Mouse (Mus musculus): ENCODE data around the gene Whrn. TPM values are rescaled to one million over a fixed set of nuclear protein-coding genes. Genes with fewer than 3 reads are reported as not detected.

Whrn gene
- polyA plus RNA-seq, 1 experiment from 2014 or later: 10.4 TPM

- Histone ChIP-seq H3K27ac (no peak overlapping the region), H3K4me3 (no peak overlapping the region), H3K4me1 (peaks cover 10% of the 10 kb centered on the region), H3K4me2 (replicated peaks) (no peak overlapping the region), H3K36me3 (peaks cover 72% of the 10 kb centered on the region), H3K9ac (no peak overlapping the region), H3K9me3 (no peaks in the 10 kb centered on the region), H3K27me3 (no peaks in the 10 kb centered on the region)
- ATAC-seq (ENCODE audit: low FRiP score, low read depth): no peak
- WGBS: 86% methylated on average over 3 of the region's 3 CpGs
Measured at GRCm38 (mm10) chr4:63385253-63385652, 110.5 kb downstream of the Whrn start.

- no peaks in the 10 kb centered on the region for H3K27me3 ChIP-seq
- H3K27ac ChIP-seq: no peak overlapping the region
- no peaks in the 10 kb centered on the region for H3K9me3 ChIP-seq
- peaks cover 78% of the 10 kb centered on the region for H3K36me3 ChIP-seq
- H3K4me1 ChIP-seq: peaks cover 3% of the 10 kb centered on the region
- 89% methylated on average over 4 of the region's 4 CpGs for WGBS
- H3K4me2 ChIP-seq (replicated peaks): no peak overlapping the region
- H3K4me3 ChIP-seq: no peak overlapping the region
- no peak for ATAC-seq (ENCODE audit: low FRiP score, low read depth)
- no peak overlapping the region for H3K9ac ChIP-seq
Measured at GRCm38 (mm10) chr4:63384262-63384661, 111.5 kb downstream of the Whrn start.

- Histone ChIP-seq H3K27ac (no peak overlapping the region), H3K4me3 (no peak overlapping the region), H3K9me3 (no peaks in the 10 kb centered on the region), H3K4me1 (no peaks in the 10 kb centered on the region), H3K9ac (no peak overlapping the region), H3K36me3 (peaks cover 83% of the 10 kb centered on the region), H3K4me2 (replicated peaks) (no peak overlapping the region), H3K27me3 (no peaks in the 10 kb centered on the region)
- ATAC-seq (ENCODE audit: low FRiP score, low read depth): no peak
- 77% methylated on average over 12 of the region's 12 CpGs for WGBS
Measured at GRCm38 (mm10) chr4:63383474-63383873, 112.3 kb downstream of the Whrn start.

- Histone ChIP-seq H3K9ac (no peak overlapping the region), H3K27me3 (no peaks in the 10 kb centered on the region), H3K4me3 (no peak overlapping the region), H3K27ac (no peak overlapping the region), H3K4me1 (no peaks in the 10 kb centered on the region), H3K4me2 (replicated peaks) (no peak overlapping the region), H3K36me3 (peaks cover 85% of the 10 kb centered on the region), H3K9me3 (no peaks in the 10 kb centered on the region)
- no peak for ATAC-seq (ENCODE audit: low FRiP score, low read depth)
- WGBS: 91% methylated on average over 4 of the region's 4 CpGs
Measured at GRCm38 (mm10) chr4:63382676-63383369, 113.0 kb downstream of the Whrn start.

GRCm38 (mm10) chr4:63377483-63377882, 118.3 kb downstream of the Whrn start:
- ATAC-seq (ENCODE audit: low FRiP score, low read depth): no peak
- peaks cover 100% of the 10 kb centered on the region for H3K36me3 ChIP-seq
- no peak overlapping the region for H3K9ac ChIP-seq
- WGBS: 69% methylated on average over 7 of the region's 7 CpGs
- no peaks in the 10 kb centered on the region for H3K27me3 ChIP-seq
- no peaks in the 10 kb centered on the region for H3K9me3 ChIP-seq
- no peak overlapping the region for H3K27ac ChIP-seq
- H3K4me3 ChIP-seq: no peak overlapping the region
- no peaks in the 10 kb centered on the region for H3K4me1 ChIP-seq
- H3K4me2 ChIP-seq (replicated peaks): no peak overlapping the region

- Histone ChIP-seq H3K4me3 (no peak overlapping the region), H3K9ac (no peak overlapping the region), H3K27ac (no peak overlapping the region), H3K27me3 (no peaks in the 10 kb centered on the region), H3K4me2 (replicated peaks) (no peak overlapping the region), H3K4me1 (no peaks in the 10 kb centered on the region), H3K36me3 (peaks cover 99% of the 10 kb centered on the region), H3K9me3 (no peaks in the 10 kb centered on the region)
- no peak for ATAC-seq (ENCODE audit: low FRiP score, low read depth)
- WGBS: 86% methylated on average over 1 of the region's 1 CpGs
Measured at GRCm38 (mm10) chr4:63375367-63375766, 120.4 kb downstream of the Whrn start.

- Histone ChIP-seq H3K27me3 (no peaks in the 10 kb centered on the region), H3K36me3 (peaks cover 99% of the 10 kb centered on the region), H3K4me2 (replicated peaks) (no peak overlapping the region), H3K4me3 (no peak overlapping the region), H3K9me3 (no peaks in the 10 kb centered on the region), H3K27ac (no peak overlapping the region), H3K9ac (no peak overlapping the region), H3K4me1 (no peaks in the 10 kb centered on the region)
- WGBS: 69% methylated on average over 12 of the region's 12 CpGs
- ATAC-seq (ENCODE audit: low FRiP score, low read depth): no peak
Measured at GRCm38 (mm10) chr4:63374331-63374730, 121.5 kb downstream of the Whrn start.

- peaks cover 99% of the 10 kb centered on the region for H3K36me3 ChIP-seq
- 87% methylated on average over 8 of the region's 8 CpGs for WGBS
Measured at GRCm38 (mm10) chr4:63373404-63373803, 122.4 kb downstream of the Whrn start.

GRCm38 (mm10) chr4:63371890-63372289, 123.9 kb downstream of the Whrn start:
- H3K9me3 ChIP-seq: no peaks in the 10 kb centered on the region
- H3K4me3 ChIP-seq: no peak overlapping the region
- no peak overlapping the region for H3K27ac ChIP-seq
- H3K36me3 ChIP-seq: peaks cover 97% of the 10 kb centered on the region
- no peak for ATAC-seq (ENCODE audit: low FRiP score, low read depth)
- no peaks in the 10 kb centered on the region for H3K4me1 ChIP-seq
- H3K9ac ChIP-seq: no peak overlapping the region
- WGBS: 69% methylated on average over 3 of the region's 3 CpGs
- no peak overlapping the region for H3K4me2 ChIP-seq (replicated peaks)
- H3K27me3 ChIP-seq: no peaks in the 10 kb centered on the region

More at GRCm38 (mm10) chr4:63373404-63373803, 122.4 kb downstream of the Whrn start:
- H3K9me3 ChIP-seq: no peaks in the 10 kb centered on the region
- no peak overlapping the region for H3K4me2 ChIP-seq (replicated peaks)
- no peaks in the 10 kb centered on the region for H3K27me3 ChIP-seq
- H3K4me3 ChIP-seq: no peak overlapping the region
- H3K4me1 ChIP-seq: no peaks in the 10 kb centered on the region
- no peak overlapping the region for H3K9ac ChIP-seq
- ATAC-seq (ENCODE audit: low FRiP score, low read depth): no peak
- no peak overlapping the region for H3K27ac ChIP-seq

GRCm38 (mm10) chr4:63370897-63371296, 124.9 kb downstream of the Whrn start:
- no peak overlapping the region for H3K27ac ChIP-seq
- H3K9me3 ChIP-seq: no peaks in the 10 kb centered on the region
- H3K4me1 ChIP-seq: no peaks in the 10 kb centered on the region
- H3K27me3 ChIP-seq: no peaks in the 10 kb centered on the region
- 68% methylated on average over 7 of the region's 7 CpGs for WGBS
- no peak overlapping the region for H3K4me2 ChIP-seq (replicated peaks)
- H3K36me3 ChIP-seq: peaks cover 88% of the 10 kb centered on the region
- ATAC-seq (ENCODE audit: low FRiP score, low read depth): no peak
- H3K9ac ChIP-seq: no peak overlapping the region
- no peak overlapping the region for H3K4me3 ChIP-seq

- ATAC-seq (ENCODE audit: low FRiP score, low read depth): peak; percentile 68; the same call in 1 of the 2 replicates
- Histone ChIP-seq H3K36me3 (peaks cover 64% of the 10 kb centered on the region), H3K27me3 (no peaks in the 10 kb centered on the region), H3K9me3 (no peaks in the 10 kb centered on the region), H3K27ac (no peak overlapping the region), H3K4me1 (no peaks in the 10 kb centered on the region), H3K9ac (no peak overlapping the region), H3K4me3 (no peak overlapping the region), H3K4me2 (replicated peaks) (no peak overlapping the region)
- WGBS: 18% methylated on average over 4 of the region's 4 CpGs
Measured at GRCm38 (mm10) chr4:63368577-63368976, 127.2 kb downstream of the Whrn start.

Data from limb, embryonic 13.5 days (tissue).